Mouse (Mus musculus) heart, adult 2 months (tissue): ENCODE results near the gene Zfp715. TPM values are rescaled to one million over a fixed set of nuclear protein-coding genes. Genes with fewer than 3 reads are reported as not detected.

Source experiments
- DNase-seq, 2 experiments: peaks; one replicate each; pipeline ENCODE4 v3.0.0; 2021
- H3K27ac ChIP-seq: fragments of 200-600 bp; 2 replicates; pipeline ENCODE4 v1.8.1; 2022
- H3K27me3 ChIP-seq: fragments of 200-500 bp; 2 replicates; pipeline ENCODE4 v1.6.1; 2012; ENCODE audit warnings: mild to moderate bottlenecking, low read length, inconsistent platforms, mixed read lengths; ENCODE audit not compliant: control insufficient read depth, insufficient read depth
- H3K36me3 ChIP-seq: fragments of 200-500 bp; 2 replicates; pipeline ENCODE4 v1.6.1; 2012; ENCODE audit warnings: low read length, inconsistent platforms; ENCODE audit not compliant: control insufficient read depth, insufficient read depth
- H3K4me1 ChIP-seq: fragments of 200-500 bp; 2 replicates; pipeline ENCODE4 v1.6.1; 2011; ENCODE audit warnings: low read length; ENCODE audit not compliant: control insufficient read depth, insufficient read depth
- H3K4me3 ChIP-seq: fragments of 200-600 bp; 2 replicates; pipeline ENCODE4 v1.8.1; 2022
- H3K79me2 ChIP-seq: fragments of 200-500 bp; replicated peaks from 2 replicates; pipeline ENCODE4 v1.6.1; 2012; ENCODE audit warnings: mild to moderate bottlenecking, inconsistent platforms, low read length, moderate library complexity, mixed read lengths; ENCODE audit not compliant: control insufficient read depth, insufficient read depth
- H3K9ac ChIP-seq: fragments of 200-500 bp; 2 replicates; pipeline ENCODE4 v1.6.1; 2012; ENCODE audit warnings: low read depth, mild to moderate bottlenecking, control low read depth, inconsistent platforms, low read length, mixed read lengths
- CTCF ChIP-seq: fragments of 200-600 bp; IDR thresholded peaks from 2 replicates; pipeline ENCODE4 v1.8.1; 2022; ENCODE audit warnings: antibody characterized with exemption, mild to moderate bottlenecking, moderate library complexity
- EP300 ChIP-seq: fragments of 200-500 bp; IDR thresholded peaks from 2 replicates; pipeline ENCODE4 v1.6.1; 2011; ENCODE audit warnings: low read depth, low read length, control low read depth; ENCODE audit not compliant: insufficient read depth
- POLR2A ChIP-seq: fragments of 200-500 bp; IDR thresholded peaks from 2 replicates; pipeline ENCODE4 v1.6.1; 2011; ENCODE audit warnings: mild to moderate bottlenecking, low read depth, low read length, control low read depth; ENCODE audit not compliant: insufficient read depth
- WGBS: fragments of 180-500 bp; shearing (Covaris S2); methylation state at CpG from one replicate; pipeline ENCODE4 v1.1.7; 2018; 5-methylcytosine and 5-hydroxymethylcytosine counted together
- intact Hi-C: fragments of 180-260 bp; cut with DNase I; formaldehyde crosslinking; loops from one replicate; pipeline ENCODE4 v1.15.1; 2025
- polyA plus RNA-seq: library from polyadenylated mRNA; depleted of rRNA; stranded (reverse); fragments of >200 nt; gene quantifications from 2 replicates; pipeline ENCODE4 v1.2.3, GENCODE M21; 2012
- total RNA-seq, 2 experiments: library from RNA; stranded (reverse); gene quantifications; 2 replicates each; pipeline ENCODE4 v1.2.3; 2021

Gene Zfp715
- total and polyA plus RNA-seq, 3 experiments = 6.6 to 15.1 (median 11.5) TPM

DNA sequence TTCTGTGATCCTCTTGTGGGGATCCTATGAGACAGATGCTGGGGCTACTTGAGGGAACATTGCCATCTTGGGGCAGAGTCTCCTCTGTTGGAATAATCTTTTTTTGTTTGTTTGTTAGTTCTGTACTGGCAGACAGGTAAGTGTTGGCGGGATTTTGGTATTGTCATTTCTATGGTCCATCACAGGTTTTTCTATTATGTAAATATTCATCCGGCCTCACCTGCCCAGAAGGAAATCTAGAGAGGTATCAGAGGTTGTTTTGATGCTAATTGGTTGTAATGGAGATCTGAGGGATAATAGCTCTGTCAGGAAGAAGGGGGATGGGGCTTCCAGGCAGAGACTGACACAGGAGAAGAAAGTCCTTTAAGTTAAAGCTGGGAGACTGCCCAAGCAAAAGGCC is 30.9 kb upstream of the Zfp715 start:
- H3K4me1 ChIP-seq = no peaks in the 10 kb centered on the region
- whole genome bisulfite sequencing = 74% methylated on average over 2 of the region's 2 CpGs
- TF ChIP-seq CTCF (no peak), POLR2A (no peak), EP300 (no peak)
- no peak overlapping the region for H3K4me3 ChIP-seq
- H3K36me3 ChIP-seq = no peaks in the 10 kb centered on the region
- no peak for DNase-seq
- no peak overlapping the region for H3K9ac ChIP-seq
- H3K27ac ChIP-seq = no peak overlapping the region
- H3K79me2 ChIP-seq = no peaks in the 10 kb centered on the region
- no peaks in the 10 kb centered on the region for H3K27me3 ChIP-seq
- intact Hi-C loops = no loop called here

DNA sequence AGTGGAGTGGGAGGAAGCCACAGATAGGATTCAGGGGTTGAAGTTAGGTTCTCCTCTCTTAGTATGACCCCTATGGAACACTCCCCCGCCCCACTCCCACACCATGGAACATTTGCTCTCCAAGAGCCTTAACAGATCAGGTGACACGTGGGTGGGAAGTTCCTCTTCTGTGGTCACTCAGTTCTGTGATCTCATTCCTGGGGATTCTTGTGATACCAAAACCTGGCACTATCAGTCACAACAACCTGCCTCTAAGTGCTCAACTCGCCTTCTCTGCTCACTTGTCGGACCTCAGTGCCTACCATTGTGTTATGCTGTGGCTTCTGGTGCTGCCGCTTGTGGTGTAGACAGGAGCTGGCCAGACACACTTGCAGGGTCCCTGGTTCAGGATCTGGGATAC is 30.1 kb upstream of the Zfp715 start:
- Histone ChIP-seq H3K27ac (no peak overlapping the region), H3K36me3 (no peaks in the 10 kb centered on the region), H3K79me2 (no peaks in the 10 kb centered on the region), H3K9ac (no peak overlapping the region), H3K4me1 (no peaks in the 10 kb centered on the region), H3K4me3 (no peak overlapping the region), H3K27me3 (no peaks in the 10 kb centered on the region)
- no peak for DNase-seq
- no peak for TF ChIP-seq CTCF
- intact Hi-C loops = no loop called here
- WGBS = 46% methylated on average over 5 of the region's 5 CpGs

DNA sequence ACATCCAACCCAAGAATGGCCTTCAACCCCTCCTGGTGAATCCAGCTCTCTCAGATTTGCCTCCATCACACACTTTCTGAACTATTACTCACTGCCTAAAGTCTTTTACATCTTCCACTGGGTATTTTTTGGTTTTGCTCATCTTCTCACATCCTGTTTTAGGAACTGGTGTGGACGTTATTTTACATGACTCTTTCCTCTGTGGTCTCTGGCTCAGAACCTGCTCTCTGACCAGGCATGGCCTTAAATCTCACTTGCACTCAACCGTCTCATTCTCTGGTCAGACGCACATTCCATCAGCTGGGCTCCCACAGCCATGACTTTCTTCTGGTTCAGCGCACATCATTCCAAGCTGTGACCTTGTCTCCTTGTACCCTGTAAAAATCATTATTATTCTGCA is 27.7 kb upstream of the Zfp715 start:
- H3K27ac ChIP-seq = no peak overlapping the region
- TF ChIP-seq POLR2A (no peak), CTCF (no peak), EP300 (no peak)
- no peaks in the 10 kb centered on the region for H3K27me3 ChIP-seq
- no peaks in the 10 kb centered on the region for H3K4me1 ChIP-seq
- H3K9ac ChIP-seq = no peak overlapping the region
- H3K36me3 ChIP-seq = no peaks in the 10 kb centered on the region
- intact Hi-C loops = no loop called here
- DNase-seq = no peak
- no peak overlapping the region for H3K4me3 ChIP-seq
- WGBS = 75% methylated on average over 4 of the region's 4 CpGs
- H3K79me2 ChIP-seq = no peaks in the 10 kb centered on the region

DNA sequence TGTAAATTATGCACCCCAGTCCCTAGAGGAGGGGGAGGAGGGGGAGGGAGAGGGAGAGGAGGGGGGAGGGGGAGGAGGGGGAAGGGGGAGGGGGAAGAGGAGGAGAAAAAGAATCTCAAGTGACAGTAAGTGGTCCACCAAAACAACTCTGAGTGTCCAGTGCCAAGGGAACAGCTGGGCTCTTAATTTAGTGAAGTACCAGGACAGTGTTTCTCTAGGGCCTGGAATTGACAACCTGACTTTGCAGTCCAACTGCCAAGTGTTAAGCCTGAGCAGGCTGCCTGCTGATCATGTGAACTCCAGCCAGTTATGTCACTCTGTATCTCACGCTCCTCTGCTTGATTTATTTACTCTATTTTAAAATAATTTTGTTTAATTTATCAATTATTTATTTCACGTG is 20.8 kb upstream of the Zfp715 start:
- intact Hi-C loops = loop anchor here (1.0 kb wide), 2 partner anchors 51 to 83 kb away; no protein-coding TSS in a partner anchor
- H3K27ac ChIP-seq = no peak overlapping the region
- TF ChIP-seq CTCF (no peak), POLR2A (no peak), EP300 (no peak)
- no peaks in the 10 kb centered on the region for H3K27me3 ChIP-seq
- 58% methylated on average over 2 of the region's 2 CpGs for WGBS
- no peaks in the 10 kb centered on the region for H3K79me2 ChIP-seq
- DNase-seq = no peak
- no peak overlapping the region for H3K9ac ChIP-seq
- no peak overlapping the region for H3K4me3 ChIP-seq
- no peaks in the 10 kb centered on the region for H3K36me3 ChIP-seq
- H3K4me1 ChIP-seq = no peaks in the 10 kb centered on the region

DNA sequence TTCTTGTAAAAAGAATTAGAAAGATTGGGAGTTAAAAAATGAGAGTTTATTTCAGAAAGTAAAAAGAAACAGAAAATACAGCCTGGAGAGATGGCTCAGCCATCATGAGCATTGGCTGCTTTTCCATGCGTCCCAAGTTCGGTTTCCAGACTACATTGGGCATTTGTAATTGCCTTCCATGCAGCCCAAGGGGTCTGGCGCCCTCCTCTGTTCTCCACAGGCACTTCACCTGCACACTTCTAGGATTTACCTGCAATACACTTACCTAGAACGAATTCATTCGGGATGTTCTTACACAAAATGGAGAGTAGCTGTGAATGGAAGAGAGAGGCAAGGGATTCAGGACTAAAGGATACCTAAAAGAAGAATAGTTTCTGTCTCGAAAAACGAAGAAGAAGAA is 20.1 kb upstream of the Zfp715 start:
- WGBS = 22% methylated on average over 5 of the region's 7 CpGs
- intact Hi-C loops = loop anchor here (1.0 kb wide), 2 partner anchors 50 to 82 kb away; no protein-coding TSS in a partner anchor
- Histone ChIP-seq H3K79me2 (no peaks in the 10 kb centered on the region), H3K9ac (no peak overlapping the region), H3K4me3 (no peak overlapping the region), H3K36me3 (no peaks in the 10 kb centered on the region), H3K27ac (no peak overlapping the region), H3K4me1 (no peaks in the 10 kb centered on the region), H3K27me3 (no peaks in the 10 kb centered on the region)
- peak; percentile 29 to 58 for DNase-seq
- peak; percentile 97 for TF ChIP-seq CTCF
- TF ChIP-seq EP300 = peak; percentile 56; the same call in 1 of the 2 replicates
- TF ChIP-seq POLR2A = no peak

DNA sequence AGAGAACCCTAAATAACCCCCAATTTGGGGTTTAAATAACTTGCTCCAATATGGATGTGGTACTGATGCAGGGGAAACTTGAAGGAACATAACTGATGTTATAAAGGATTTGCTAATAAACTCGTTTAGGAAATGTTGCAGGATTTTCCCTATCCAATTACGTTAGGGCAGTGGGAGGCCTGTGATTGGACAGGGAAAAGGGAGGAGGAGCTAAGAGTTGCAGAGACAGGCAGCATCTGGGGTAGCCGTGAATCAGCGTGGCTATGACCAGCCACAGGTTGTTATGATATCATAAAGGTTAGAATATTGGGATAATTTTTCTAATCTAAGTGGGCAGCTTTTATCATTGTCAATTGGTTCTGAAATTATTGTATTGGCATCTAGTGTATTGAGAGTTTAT is 15.0 kb upstream of the Zfp715 start:
- no peak overlapping the region for H3K4me3 ChIP-seq
- no peak for DNase-seq
- H3K4me1 ChIP-seq = no peaks in the 10 kb centered on the region
- no peaks in the 10 kb centered on the region for H3K27me3 ChIP-seq
- WGBS = 60% methylated on average over 4 of the region's 4 CpGs
- TF ChIP-seq POLR2A (no peak), EP300 (no peak), CTCF (no peak)
- intact Hi-C loops = no loop called here
- H3K27ac ChIP-seq = no peak overlapping the region
- H3K79me2 ChIP-seq = no peaks in the 10 kb centered on the region
- H3K9ac ChIP-seq = no peak overlapping the region
- no peaks in the 10 kb centered on the region for H3K36me3 ChIP-seq

DNA sequence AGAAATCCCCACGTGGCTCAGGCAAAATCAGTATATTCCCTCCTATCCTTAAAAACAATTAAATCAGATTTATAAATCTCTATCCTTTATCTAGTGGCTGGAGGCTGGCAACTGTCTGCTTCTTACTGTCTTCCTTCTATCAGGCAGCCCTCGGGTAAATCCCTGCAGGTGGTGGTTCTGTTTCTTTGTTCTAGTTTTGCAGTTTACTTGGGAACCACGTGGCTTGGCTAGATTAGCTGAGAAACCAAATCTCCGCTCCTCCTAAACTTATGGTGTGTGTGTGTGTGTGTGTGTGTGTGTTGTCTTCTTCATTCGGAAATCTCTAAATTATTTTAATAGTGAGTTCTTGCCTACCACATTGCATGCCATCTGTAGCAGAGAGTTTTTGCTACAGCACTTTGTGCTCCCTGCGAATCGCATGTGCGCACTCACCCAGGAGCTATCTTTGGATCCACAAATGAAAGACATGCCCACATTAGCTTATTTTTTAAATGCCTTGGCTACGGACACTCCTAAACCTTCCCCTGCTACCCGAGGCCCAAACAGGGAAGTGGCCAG is 13.2 kb upstream of the Zfp715 start:
- no peak for DNase-seq
- no peak overlapping the region for H3K4me3 ChIP-seq
- intact Hi-C loops = no loop called here
- no peaks in the 10 kb centered on the region for H3K79me2 ChIP-seq
- WGBS = 57% methylated on average over 10 of the region's 10 CpGs
- no peak overlapping the region for H3K9ac ChIP-seq
- no peak overlapping the region for H3K27ac ChIP-seq
- no peak for TF ChIP-seq EP300
- TF ChIP-seq CTCF = no peak
- TF ChIP-seq POLR2A = no peak
- H3K4me1 ChIP-seq = no peaks in the 10 kb centered on the region
- H3K27me3 ChIP-seq = no peaks in the 10 kb centered on the region
- H3K36me3 ChIP-seq = no peaks in the 10 kb centered on the region
